ENCODE assay signal across 17 mouse cellular contexts in genomic region chr4:10918402-10918801, GRCm38 (mm10). TPM values are rescaled to one million over a fixed set of nuclear protein-coding genes. Genes with fewer than 3 reads are reported as not detected.
A peak's percentile ranks its signal among the peaks of the same experiment; 100 is the strongest.
DNase-seq lines count a peak whose midpoint lies in the region; ATAC-seq lines count a peak whose summit lies in the region.
"Had no signal": no experiment of that assay in that cellular context is flagged by ENCODE, and none has a peak within 500 bp of the region (broad histone marks: within the 10 kb centered on the region; RNA-seq: fewer than 3 reads in every experiment).

No protein-coding gene starts in this region.

- no peak overlapping the region for H3K4me3 ChIP-seq in heart, embryonic 15.5 days
- H3K4me3 ChIP-seq in macrophage (ENCODE audit: inconsistent target), result no peak overlapping the region
- H3K4me3 ChIP-seq: embryonic facial prominence, embryonic 15.5 days; forebrain, embryonic 12.5 days; limb, embryonic 15.5 days had no signal

- H3K36me3 ChIP-seq in heart, embryonic 15.5 days, result no peaks in the 10 kb centered on the region
- no peaks in the 10 kb centered on the region for H3K36me3 ChIP-seq in macrophage (ENCODE audit: inconsistent target)
- H3K36me3 ChIP-seq: embryonic facial prominence, embryonic 15.5 days; forebrain, embryonic 12.5 days; limb, embryonic 15.5 days had no signal

- DNase-seq in heart, adult 9 months (ENCODE audit: low spot score in 2 of 2), result no peak
- peak; percentile 41 for DNase-seq in 416B (ENCODE audit: low read depth)
- DNase-seq in gonadal fat pad, adult 2 months (ENCODE audit: low read depth), result peak; percentile 40
- no peak for DNase-seq in kidney, postnatal 14 days
- no peak for DNase-seq in adrenal gland, adult 18-20 months (ENCODE audit: low spot score in 2 of 2)
- DNase-seq in adrenal gland, postnatal 14 days, result no peak
- DNase-seq: cerebellum, adult 8-10 months; gastrocnemius, postnatal 36 days; layer of hippocampus, adult 9-11 months; retina, postnatal 1 day had no signal

- peak overlapping the region; percentile 4; the same call in 1 of the 2 replicates for H3K27ac ChIP-seq in heart, embryonic 15.5 days
- H3K27ac ChIP-seq in macrophage, result peak overlapping the region; percentile 41
- H3K27ac ChIP-seq: embryonic facial prominence, embryonic 15.5 days; forebrain, embryonic 12.5 days; hindbrain, postnatal 0 days; limb, embryonic 15.5 days had no signal

- WGBS in heart, embryonic 15.5 days, result 38% methylated on average over 8 of the region's 8 CpGs
- WGBS in macrophage (ENCODE audit: missing documents), result 28% methylated on average over 8 of the region's 8 CpGs

- H3K4me1 ChIP-seq in heart, embryonic 15.5 days (replicated peaks), result peaks cover 18% of the 10 kb centered on the region
- H3K4me1 ChIP-seq: forebrain, embryonic 12.5 days had no signal

- no peak overlapping the region for H3K4me2 ChIP-seq in heart, embryonic 15.5 days
- H3K4me2 ChIP-seq: embryonic facial prominence, embryonic 15.5 days; forebrain, embryonic 12.5 days; limb, embryonic 15.5 days; midbrain, embryonic 11.5 days had no signal

- no peak for ATAC-seq in heart, embryonic 15.5 days (replicated peaks; ENCODE audit: insufficient number of reproducible peaks, insufficient read depth, low FRiP score, low read depth)
- ATAC-seq: hindbrain, postnatal 0 days had no signal

- H3K9me3 ChIP-seq in heart, embryonic 15.5 days (replicated peaks), result no peaks in the 10 kb centered on the region
- H3K9me3 ChIP-seq: embryonic facial prominence, embryonic 15.5 days; forebrain, embryonic 12.5 days; limb, embryonic 15.5 days had no signal

- no peaks in the 10 kb centered on the region for H3K79me2 ChIP-seq in macrophage (ENCODE audit: inconsistent target)

- no peaks in the 10 kb centered on the region for H3K27me3 ChIP-seq in heart, embryonic 15.5 days
- H3K27me3 ChIP-seq: embryonic facial prominence, embryonic 15.5 days; limb, embryonic 15.5 days had no signal

- no peak overlapping the region for H3K9ac ChIP-seq in heart, embryonic 15.5 days
- H3K9ac ChIP-seq: embryonic facial prominence, embryonic 15.5 days; forebrain, embryonic 12.5 days; limb, embryonic 15.5 days had no signal

RNA-seq across cellular contexts. Expression of gene 2610301B20Rik, which starts 44.1 kb away (rescaled TPM):
- polyA plus RNA-seq in heart, embryonic 15.5 days (2015; fragmentation: Nextera tagmentation; extraction: Ambion mirVana), result 20.0 and 24.6 TPM in 2 replicates
- 10.7 and 11.8 TPM in 2 replicates for polyA plus RNA-seq in gonadal fat pad, adult 2 months (2012; rRNA removed)
- 10 to 100 TPM in 6 of 26 experiments, 1 to 10 TPM in 19, under 1 TPM in 1; 0.80 to 16.2 (median 5.4) TPM for total RNA-seq in macrophage (2018; cell fraction: chromatin; rRNA removed)
- 10 to 100 TPM in 13 of 26 experiments, 1 to 10 TPM in 13; 3.3 to 12.1 (median 10.1) TPM for total RNA-seq in macrophage (2018; cell fraction: cytosol; rRNA removed)
- total RNA-seq in macrophage (2018; cell fraction: nucleus; rRNA removed), result 10 to 100 TPM in 10 of 26 experiments, 1 to 10 TPM in 15, under 1 TPM in 1; 0.52 to 22.8 (median 7.9) TPM
- 8.9 to 12.9 TPM (median 11.7 TPM) in 3 replicates for polyA plus RNA-seq in macrophage (2018)
- total RNA-seq in adrenal gland, adult 18-20 months (2021), result 10 to 100 TPM; 17.5 to 18.2 TPM
- total RNA-seq in adrenal gland, postnatal 14 days (2021), result 16.4 and 19.3 TPM in 2 replicates

Comparison
In these comparisons a context has a peak if more than half of its experiments do, and no peak if none do; other contexts are left out.
1. DNase-seq: peak in 416B (single experiment) and gonadal fat pad, adult 2 months (single experiment); none in heart, adult 9 months (0 of 2), kidney, postnatal 14 days (single experiment), adrenal gland, adult 18-20 months (0 of 2) and adrenal gland, postnatal 14 days (single experiment).